Mouse (Mus musculus) olfactory bulb, adult 2 months (tissue): Measurements from ENCODE around the gene Cand1. TPM values are rescaled to one million over a fixed set of nuclear protein-coding genes. Genes with fewer than 3 reads are reported as not detected.

ENCODE experiments used
- H3K27ac ChIP-seq: fragments of 200-500 bp; 2 replicates; pipeline ENCODE4 v1.5.1; 2012; ENCODE audit warnings: low read depth, low read length; ENCODE audit not compliant: insufficient read depth
- H3K4me1 ChIP-seq: fragments of 200-500 bp; 2 replicates; pipeline ENCODE4 v1.6.1; 2012; ENCODE audit warnings: low read length; ENCODE audit not compliant: control insufficient read depth, insufficient read depth
- H3K4me3 ChIP-seq: fragments of 200-500 bp; 2 replicates; pipeline ENCODE4 v1.5.1; 2012; ENCODE audit warnings: mild to moderate bottlenecking, low read depth, low read length, moderate library complexity; ENCODE audit not compliant: insufficient read depth
- CTCF ChIP-seq: fragments of 200-500 bp; IDR thresholded peaks from 2 replicates; pipeline ENCODE4 v1.5.1; 2012; ENCODE audit warnings: low read depth, mild to moderate bottlenecking, low read length, moderate library complexity; ENCODE audit not compliant: insufficient read depth
- POLR2A ChIP-seq: fragments of 200-500 bp; IDR thresholded peaks from 2 replicates; pipeline ENCODE4 v1.6.1; 2012; ENCODE audit warnings: mild to moderate bottlenecking, low read depth, low read length, moderate library complexity; ENCODE audit not compliant: insufficient read depth
- WGBS: fragments of 180-500 bp; shearing (Covaris S2); methylation state at CpG from one replicate; pipeline ENCODE4 v1.1.7; 2018; 5-methylcytosine and 5-hydroxymethylcytosine counted together
- polyA plus RNA-seq: library from polyadenylated mRNA; stranded (reverse); fragments of >200 nt; gene quantifications from 2 replicates; pipeline ENCODE4 v1.2.4, GENCODE M21; 2012; ENCODE audit warnings: low replicate concordance; ENCODE audit not compliant: missing spikeins, insufficient read depth, insufficient read length

Gene Cand1
- 826 TPM in 1 of 2 replicates, not detected in the other for polyA plus RNA-seq

DNA sequence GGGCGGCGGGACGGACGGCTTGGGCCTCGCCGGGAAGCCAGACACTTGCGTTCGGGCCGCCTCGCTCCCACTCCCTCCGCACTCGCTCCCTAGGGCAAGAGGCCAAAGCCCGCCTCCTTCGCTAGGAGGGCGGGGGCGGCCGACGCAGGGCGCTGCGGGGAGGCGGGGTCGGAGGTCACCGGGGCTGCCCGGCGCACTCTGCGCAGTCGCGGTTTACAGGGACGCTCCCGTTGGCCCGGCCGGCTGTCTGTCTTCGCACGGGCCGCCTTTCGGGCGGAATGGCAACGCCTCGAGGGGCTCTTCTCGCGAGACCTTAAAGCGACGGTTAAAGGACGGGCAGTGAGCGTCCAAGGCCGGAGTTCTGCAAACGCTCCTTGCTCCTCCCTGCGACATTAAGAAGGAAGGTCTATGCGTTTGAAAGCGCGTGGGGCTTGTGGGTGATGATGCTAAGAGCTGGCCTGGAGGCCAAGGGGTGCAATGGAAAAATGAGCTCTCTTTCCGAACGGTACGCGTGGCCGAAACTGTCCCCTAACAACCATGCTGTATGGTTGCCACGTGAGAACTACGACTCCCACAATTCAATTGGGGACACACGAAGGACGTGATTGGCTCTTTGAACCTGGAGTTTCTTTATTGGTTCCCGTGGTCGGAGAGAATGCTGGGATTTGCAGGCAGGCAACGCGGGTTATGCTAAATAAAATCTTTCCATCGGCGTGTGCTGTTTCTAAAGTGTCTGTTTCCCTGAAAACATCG, at the start of gene Cand1:
TSS of gene Cand1 (minus strand) at position 87 of the 753 bp plus-strand sequence.
- Histone ChIP-seq H3K4me3 (peak within 1 kb of the TSS; percentile 87), H3K4me1 (peaks cover 5% of the 10 kb centered on the region), H3K27ac (peak within 1 kb of the TSS; percentile 94)
- under 1% methylated on average over 67 of the region's 67 CpGs for WGBS
- no peak for TF ChIP-seq CTCF
- peak; percentile 84 for TF ChIP-seq POLR2A

DNA sequence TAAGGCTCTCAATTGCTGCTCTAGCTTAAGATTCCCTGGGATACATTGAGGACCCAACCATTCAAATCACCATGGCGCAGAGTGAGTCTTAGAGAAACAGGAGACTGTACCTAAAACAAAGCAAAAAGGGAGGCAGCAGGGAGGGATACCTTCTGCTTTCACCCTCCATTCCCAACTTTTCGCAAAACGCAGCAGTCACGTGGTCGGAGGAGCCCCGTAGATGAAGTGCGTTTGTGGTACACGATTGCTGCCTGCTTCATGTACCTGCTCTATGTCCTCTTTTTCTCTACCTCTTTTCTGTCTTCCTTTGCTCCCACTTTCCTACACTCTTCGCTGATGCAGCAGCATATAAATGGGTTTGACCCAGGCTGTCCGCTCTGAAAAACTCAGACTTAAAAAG, 39.0 kb upstream of the Cand1 start:
- 90% methylated on average over 10 of the region's 10 CpGs for WGBS

DNA sequence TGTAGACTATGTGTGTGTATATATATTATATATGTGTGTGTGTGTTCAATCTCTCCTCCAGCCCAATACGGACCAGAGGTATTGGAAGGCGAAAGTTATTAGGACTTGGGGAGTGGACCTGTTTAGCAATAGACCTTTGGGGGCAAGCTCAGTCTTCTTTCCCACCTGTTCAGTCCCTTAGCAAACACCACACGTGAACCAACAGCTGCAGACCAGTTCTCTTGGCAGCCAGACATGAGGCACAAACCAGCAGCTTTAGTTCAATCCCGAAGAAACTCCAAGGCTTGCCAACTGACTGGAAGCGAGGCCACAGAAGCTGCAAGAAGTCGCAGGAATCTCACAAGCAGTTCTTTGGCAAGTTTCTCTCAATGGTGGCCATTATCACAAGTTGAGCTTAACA, 34.5 kb upstream of the Cand1 start:
- no peak overlapping the region for H3K4me3 ChIP-seq
- H3K4me1 ChIP-seq: no peaks in the 10 kb centered on the region
- TF ChIP-seq CTCF (no peak), POLR2A (no peak)
- H3K27ac ChIP-seq: no peak overlapping the region
- WGBS: 83% methylated on average over 6 of the region's 6 CpGs

More for the DNA sequence above, 39.0 kb upstream of the Cand1 start:
- Histone ChIP-seq H3K27ac (no peak overlapping the region), H3K4me1 (no peaks in the 10 kb centered on the region), H3K4me3 (no peak overlapping the region)
- TF ChIP-seq CTCF (no peak), POLR2A (no peak)

DNA sequence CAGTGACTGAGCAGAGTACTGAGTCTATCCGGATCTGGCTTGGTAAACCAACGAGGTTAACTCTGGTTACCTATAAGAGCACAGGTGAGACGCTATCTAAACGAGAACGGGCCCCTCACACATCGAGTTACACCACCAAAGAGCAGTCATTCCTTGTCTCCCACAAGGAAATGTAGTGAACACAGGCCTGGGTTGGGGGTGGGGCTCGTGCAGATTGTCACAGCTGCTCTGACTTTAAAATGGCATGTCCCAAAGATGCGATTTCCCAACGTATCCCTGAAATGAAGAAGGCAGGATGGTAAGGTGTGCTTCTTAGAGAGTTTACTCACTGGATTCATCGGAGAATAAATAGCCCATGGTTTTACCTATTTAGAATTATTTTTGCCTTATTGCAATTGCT, 32.7 kb upstream of the Cand1 start:
- no peak overlapping the region for H3K27ac ChIP-seq
- no peak overlapping the region for H3K4me3 ChIP-seq
- no peak for TF ChIP-seq CTCF
- no peak for TF ChIP-seq POLR2A
- 87% methylated on average over 10 of the region's 10 CpGs for WGBS
- H3K4me1 ChIP-seq: no peaks in the 10 kb centered on the region

DNA sequence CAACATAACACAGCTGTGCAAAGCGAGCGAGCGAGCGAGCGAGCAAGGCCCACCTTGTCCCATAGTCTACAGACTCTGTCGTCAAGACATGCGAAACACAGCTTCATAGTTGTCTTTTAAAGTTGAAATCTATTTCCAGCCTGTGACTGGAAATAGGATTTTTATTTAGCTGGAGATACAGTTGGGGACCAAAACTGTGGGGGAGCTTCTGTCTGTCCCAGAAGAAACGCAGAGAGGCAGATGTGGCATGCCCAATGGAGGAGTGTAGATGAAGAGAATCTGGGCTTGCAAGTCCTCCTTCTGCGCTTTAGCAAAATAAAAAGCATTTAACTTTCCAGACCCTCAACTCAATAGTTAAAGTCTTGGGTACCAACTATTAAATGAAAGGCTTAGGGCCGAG, 32.1 kb upstream of the Cand1 start:
- 85% methylated on average over 10 of the region's 10 CpGs for WGBS
- Histone ChIP-seq H3K4me1 (no peaks in the 10 kb centered on the region), H3K4me3 (no peak overlapping the region), H3K27ac (no peak overlapping the region)
- TF ChIP-seq POLR2A: no peak
- no peak for TF ChIP-seq CTCF

DNA sequence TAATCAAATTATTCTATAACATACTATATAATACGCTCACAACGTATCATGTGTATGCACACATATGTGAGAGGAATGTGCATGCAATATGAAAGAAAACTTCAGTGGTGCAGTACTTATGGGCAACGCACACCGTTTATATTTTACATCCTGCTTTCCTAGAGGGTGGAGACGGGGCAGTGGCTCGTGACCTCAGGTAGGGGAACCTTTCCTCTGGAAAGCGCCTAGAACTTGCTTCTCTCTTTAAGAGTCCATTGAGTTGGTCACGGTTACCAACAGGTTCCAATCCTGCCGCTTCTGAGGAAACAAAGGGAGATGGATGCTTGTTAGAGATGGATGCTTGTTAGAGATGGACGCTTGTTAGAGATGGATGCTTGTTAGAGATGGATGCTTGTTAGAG, 31.2 kb upstream of the Cand1 start:
- no peak overlapping the region for H3K4me3 ChIP-seq
- H3K27ac ChIP-seq: no peak overlapping the region
- TF ChIP-seq CTCF: no peak
- TF ChIP-seq POLR2A: no peak
- no peaks in the 10 kb centered on the region for H3K4me1 ChIP-seq
- 85% methylated on average over 10 of the region's 10 CpGs for WGBS

DNA sequence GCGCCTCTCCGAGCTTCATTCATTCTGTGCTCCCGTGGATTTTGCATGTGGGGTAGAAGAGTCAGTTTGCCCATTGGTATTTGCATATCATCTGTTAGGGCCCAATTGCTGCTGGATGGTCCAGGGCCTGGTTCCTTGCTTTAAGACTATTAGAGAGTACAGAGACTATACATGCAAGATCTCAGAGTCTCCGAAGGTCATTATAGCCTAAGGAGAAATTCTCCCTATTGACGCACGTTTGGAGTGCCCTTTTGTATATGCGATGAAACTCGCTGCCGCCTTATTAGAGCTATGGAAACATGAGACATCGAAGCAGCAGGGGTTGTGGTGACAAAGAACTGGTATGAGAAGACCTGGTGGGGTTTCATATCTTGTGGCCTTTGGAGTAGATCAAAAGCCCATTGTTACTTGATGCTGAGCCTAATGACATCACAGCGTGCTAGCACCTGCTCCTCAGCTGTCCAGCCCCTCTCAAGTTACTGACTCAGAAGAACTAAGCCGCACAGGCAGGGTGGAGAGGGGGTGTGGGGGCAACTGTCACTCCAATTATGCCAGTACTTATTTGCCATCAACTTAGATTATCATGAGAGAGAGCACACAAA, 30.6 kb upstream of the Cand1 start:
- 51% methylated on average over 12 of the region's 12 CpGs for WGBS
- H3K4me1 ChIP-seq: no peaks in the 10 kb centered on the region
- TF ChIP-seq CTCF: no peak
- no peak for TF ChIP-seq POLR2A
- no peak overlapping the region for H3K27ac ChIP-seq
- no peak overlapping the region for H3K4me3 ChIP-seq

DNA sequence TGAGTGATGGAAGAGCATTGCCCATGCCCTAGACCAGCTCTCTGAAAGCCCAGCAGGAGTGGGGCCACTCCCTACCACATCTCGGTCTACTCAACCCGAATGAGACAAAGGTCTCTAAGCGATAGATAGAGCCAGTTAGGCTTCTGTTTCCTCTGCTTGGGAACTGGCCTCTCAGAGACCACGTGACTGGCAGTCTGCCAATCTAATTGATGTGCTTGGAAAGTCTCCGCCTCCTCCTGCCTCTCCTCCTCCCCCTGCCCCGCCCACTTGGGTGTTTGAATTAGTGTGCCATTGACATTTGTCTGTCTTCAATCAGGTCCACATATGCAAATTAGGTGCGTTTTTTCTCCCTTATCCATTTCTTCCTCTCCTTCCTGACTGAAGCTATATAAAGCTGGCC, 24.9 kb upstream of the Cand1 start:
- Histone ChIP-seq H3K4me1 (no peaks in the 10 kb centered on the region), H3K4me3 (no peak overlapping the region), H3K27ac (no peak overlapping the region)
- WGBS: 53% methylated on average over 7 of the region's 7 CpGs
- TF ChIP-seq POLR2A (no peak), CTCF (no peak)

DNA sequence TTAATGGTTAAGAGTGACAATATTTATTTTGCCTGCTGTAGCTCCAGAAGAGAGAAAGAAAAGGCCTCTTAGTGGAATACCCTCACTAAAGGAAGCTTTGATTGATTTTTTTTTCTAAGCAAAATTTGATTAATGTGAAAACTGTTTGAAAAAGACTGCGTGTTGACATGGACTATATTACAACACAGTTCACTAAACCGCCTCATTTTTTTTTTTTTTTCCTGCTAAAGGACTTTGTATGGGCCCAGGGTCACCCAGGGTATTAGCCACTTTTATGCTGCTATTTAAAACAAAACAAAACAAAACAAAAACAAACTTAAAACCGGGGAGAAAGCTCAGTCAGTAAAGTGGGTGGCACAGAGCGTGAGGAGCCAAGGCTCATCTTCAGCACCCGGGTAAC, 23.0 kb upstream of the Cand1 start:
- Histone ChIP-seq H3K27ac (no peak overlapping the region), H3K4me1 (no peaks in the 10 kb centered on the region), H3K4me3 (no peak overlapping the region)
- TF ChIP-seq CTCF (no peak), POLR2A (no peak)
- WGBS: 85% methylated on average over 5 of the region's 5 CpGs
